Mouse (Mus musculus) c-Kit-positive CD71-negative TER-119-negative erythroid progenitor cells, embryonic 14.5 days (primary cell): ENCODE measurements around the gene Gm5269.

Experiments
- DNase-seq: peaks from one replicate; pipeline ENCODE4 v3.0.0-alpha.2; 2013; ENCODE audit warnings: low read depth

The Gm5269 gene

GRCm38 (mm10) chr1:45890173-45890572, at the start of gene Gm5269:
Gene Gm5269 (minus strand): TSS chr1:45890273.
- DNase-seq: no peak

GRCm38 (mm10) chr1:45931127-45931526, 41.1 kb upstream of the Gm5269 start:
- DNase-seq: no peak

DNA sequence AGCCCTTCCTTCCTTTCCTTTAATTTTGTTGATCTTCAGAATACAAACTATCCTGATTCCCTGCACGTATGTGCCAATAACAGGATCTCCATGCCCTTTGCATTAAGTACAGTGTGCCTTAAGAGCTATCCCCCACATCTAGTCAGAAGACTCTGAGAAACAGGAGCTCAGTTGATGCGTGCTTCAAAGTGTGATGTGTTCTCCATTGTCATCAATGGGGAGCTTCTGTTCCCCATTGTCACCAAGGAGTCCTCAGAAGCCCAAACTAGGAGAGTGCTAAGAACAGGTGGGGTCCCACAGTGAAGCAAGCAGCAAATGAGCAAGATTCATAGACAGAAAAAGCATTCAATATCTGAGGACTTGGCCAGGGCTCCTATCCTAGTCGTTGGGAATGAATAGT, 36.8 kb upstream of the Gm5269 start:
- DNase-seq: no peak

DNA sequence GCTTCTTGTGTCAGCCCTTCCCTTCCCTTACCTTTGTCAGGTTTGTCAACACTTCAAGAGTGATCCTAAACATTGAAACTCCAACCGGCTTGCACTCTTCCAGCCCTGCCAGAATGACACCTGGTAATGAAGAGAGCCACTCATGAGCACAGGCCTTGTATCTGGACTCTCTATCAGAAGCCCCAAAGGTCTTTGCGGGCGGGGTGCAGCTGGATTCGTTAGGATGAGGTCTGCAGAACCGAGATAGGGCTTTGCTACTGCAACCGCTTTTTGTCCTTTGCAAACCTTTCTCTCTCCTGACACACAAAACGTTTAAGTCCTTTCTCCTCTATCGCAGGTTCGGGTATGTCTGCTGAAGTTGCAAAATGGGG, 36.3 kb upstream of the Gm5269 start, which contains the start of gene Slc40a1:
Gene Slc40a1 (minus strand): TSS at position 131 of the 371 bp plus-strand sequence.
- peak; percentile 50 for DNase-seq

DNA sequence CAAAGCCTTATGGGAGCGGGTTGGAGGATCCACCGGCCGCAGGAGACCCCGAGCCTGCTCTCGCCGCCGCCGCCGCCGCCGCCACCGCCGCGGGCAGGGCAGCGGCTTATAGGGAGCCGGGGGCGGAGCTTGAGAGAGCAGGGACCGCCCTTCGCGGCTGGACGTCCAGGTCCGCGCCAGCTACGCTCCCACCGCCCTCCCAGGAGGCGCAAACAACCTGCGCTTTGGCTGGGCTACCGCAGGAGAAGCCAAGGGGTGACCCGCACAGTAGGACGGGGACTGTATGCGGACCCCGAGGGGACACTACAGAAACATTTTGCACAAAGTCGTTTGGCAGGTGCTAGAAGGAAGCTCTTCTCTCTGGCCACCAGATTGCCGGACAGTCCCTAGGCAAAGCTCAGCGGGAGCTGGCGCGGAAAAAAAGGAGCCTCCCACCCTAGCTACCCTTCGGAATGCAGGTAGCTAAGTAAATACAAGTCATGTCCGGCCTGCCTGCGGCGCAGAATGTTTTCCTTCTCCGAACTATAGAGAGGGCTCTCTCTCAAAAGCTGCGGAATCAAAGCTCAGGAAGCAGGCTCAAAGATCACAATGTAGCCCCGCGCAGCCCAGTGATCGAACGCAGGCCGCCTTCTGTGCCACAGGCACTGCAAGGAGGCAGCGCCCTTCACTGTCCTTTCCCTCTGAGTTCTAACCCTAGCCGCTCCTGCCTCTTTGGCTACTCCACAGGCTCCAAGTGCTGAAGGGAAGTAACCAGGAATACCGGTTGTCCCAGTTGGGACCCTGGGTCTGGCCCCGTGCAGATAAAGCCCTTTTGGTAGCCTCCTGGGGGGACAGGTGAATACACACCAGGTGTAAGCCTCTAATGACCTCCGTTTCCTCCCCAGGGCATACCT, 35.7 kb upstream of the Gm5269 start:
- DNase-seq: no peak

GRCm38 (mm10) chr1:45925131-45925499, 35.0 kb upstream of the Gm5269 start:
- DNase-seq: no peak

- no peak for DNase-seq
Observed at GRCm38 (mm10) chr1:45924516-45924915, 34.4 kb upstream of the Gm5269 start.

GRCm38 (mm10) chr1:45923306-45923705, 33.2 kb upstream of the Gm5269 start:
- DNase-seq: no peak

- no peak for DNase-seq
Observed at GRCm38 (mm10) chr1:45920703-45921102, 30.6 kb upstream of the Gm5269 start.

DNA sequence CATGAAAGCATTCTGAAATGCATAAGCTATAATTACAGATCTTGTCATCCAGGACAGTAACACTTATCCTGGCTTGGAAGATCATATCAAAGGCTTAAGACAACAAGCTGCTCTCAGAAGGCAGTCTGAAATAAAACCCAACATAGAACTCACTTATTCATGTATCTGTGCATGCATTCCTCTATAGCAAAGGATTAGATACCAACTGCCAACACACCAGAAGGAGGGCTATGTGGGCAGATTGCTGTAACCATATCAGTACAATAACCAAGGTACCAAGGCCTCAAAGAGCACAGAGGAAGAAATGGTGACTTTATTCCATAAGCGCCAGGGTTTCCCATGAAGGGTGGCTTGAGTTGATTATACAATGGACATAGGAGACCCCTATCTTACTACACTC, 29.7 kb upstream of the Gm5269 start:
- DNase-seq: no peak

DNA sequence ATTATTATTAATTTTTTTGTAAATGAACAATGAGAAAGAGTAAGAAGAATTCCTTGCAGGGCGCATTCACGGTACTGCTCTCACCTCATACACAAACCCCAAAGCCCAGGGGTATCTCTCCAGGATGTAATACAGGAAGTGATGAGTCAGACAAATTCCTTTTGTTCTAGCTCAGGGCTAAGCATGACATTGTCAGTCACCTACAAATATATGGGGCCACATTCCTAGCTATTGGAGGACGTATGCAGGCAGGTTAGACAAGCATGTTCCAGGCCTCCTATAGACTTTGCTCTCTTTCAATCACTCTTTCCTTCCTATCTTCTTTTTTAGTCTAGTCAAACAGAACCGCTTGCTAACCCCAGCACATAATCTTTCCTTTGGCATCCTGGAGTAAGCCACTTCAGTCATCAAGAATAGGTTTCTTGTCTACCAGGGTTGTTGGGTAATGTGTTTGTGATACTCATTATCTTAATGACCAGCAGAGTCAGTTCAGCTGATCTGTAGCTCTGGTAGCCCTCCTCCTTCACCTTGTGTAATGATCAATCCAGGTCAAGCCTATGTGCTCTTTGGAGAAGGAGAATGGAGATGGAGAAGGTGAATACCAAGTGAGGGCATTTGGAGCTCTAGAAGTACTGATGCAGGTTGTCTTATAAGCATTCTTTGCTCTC, 27.2 kb upstream of the Gm5269 start:
- no peak for DNase-seq

DNA sequence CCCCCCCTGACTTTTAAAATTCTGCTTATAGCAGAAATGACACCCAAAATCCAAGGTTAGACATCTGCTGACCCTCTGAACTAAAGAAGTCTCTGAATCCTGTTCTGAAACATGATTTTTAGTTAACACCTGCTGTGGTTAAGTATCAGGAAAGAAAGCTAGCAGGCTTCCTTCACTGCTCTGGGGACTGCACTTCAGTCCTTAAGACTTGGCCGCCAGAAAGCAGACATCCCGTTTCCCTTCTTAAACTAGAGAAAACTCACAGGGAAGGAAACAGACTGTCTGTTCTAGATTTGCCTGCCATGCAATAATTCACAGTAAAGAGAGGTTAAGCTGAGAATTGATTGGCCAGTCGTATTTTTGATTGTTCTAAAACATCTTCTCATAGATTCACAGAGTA, 26.1 kb upstream of the Gm5269 start:
- DNase-seq: no peak

DNA sequence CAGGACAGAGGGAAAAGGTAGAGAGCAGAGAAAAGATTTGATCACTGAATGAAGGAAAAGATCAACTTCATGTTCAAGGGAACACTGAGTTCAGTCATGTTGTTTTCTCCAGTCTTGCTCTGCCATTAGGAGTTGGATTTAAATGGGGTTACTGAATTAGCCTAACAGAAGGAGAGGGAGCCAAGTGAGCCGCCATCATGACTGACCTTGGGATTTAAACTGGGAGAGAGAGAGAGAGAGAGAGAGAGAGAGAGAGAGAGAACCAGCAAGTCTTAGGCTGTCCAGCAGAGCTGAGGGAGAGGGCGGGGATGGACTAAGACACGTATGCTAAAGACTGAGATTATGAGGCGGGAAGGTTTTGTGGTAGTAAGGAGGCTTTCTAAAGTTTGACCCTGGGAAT, 24.2 kb upstream of the Gm5269 start:
- DNase-seq: no peak

DNA sequence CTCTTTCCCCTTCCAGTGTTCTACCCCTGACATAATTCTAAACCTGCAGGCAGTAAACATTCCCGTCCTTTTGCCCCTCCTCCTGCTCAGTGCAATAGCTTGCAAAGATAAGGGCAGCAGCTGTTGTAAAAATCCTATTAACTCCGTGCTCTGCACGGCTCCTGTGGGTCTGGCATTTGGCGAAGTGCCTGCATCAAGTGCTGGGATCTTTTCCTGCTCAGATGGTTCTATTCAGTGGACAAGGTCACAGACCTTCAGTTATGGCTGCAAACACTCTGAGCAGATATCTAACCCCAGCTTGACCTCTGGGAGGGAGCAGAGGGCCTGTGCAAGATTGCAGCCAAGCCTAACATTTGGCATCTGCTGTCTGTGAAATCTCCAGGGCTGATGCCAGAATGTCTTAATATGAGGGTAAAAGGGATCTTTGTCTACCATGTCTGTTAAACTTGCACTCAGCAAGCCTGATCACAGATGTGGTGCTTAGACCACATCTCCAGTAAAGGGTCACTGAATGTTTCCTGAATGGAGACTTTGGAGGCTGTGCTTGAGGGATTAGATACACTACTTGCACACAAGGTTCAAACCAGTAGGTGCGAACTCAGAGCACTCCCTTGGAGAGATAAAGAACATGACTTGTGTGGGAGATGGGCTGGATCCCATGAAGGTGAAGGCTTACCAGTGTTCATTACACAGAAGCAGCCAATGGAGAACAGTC, 15.2 kb upstream of the Gm5269 start:
- no peak for DNase-seq

GRCm38 (mm10) chr1:45904161-45904560, 14.1 kb upstream of the Gm5269 start:
- no peak for DNase-seq

- DNase-seq: no peak
Observed at GRCm38 (mm10) chr1:45898044-45898443, 8.0 kb upstream of the Gm5269 start.

DNA sequence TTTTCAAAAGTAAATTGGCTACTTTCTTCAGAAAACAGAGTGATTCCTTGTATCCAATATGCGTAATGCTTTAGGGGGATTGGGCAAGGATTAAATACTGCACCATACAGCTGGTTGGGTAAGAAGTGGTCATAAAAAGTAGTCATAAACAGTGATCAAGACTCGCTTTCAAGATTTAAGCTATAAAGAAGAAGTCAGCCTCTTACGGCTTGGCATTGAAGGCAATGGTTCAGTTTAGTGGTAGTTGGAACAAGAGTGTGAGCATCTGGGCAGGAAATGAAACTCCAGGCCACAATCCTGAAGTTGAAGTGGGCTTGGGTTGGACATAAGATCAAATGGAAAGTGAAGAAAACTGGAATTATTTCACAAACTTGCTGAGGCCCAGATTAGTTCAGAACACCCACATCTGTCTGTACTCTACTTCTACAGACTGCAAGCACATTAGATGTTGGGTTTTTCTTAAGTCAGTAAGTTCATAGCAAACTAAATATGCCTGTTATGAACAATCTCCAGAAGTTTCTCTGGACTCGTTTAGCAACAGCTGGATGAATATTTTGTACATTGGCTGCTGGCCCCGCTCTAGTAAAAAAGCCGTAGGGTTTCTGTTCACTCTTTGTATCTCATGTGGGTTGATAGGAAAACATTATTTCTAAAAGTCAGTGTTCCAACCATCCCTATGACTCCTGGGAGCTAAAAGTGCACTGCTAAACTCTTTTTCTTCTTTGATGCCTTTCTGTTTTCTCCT, 4.3 kb upstream of the Gm5269 start:
- DNase-seq: no peak

DNA sequence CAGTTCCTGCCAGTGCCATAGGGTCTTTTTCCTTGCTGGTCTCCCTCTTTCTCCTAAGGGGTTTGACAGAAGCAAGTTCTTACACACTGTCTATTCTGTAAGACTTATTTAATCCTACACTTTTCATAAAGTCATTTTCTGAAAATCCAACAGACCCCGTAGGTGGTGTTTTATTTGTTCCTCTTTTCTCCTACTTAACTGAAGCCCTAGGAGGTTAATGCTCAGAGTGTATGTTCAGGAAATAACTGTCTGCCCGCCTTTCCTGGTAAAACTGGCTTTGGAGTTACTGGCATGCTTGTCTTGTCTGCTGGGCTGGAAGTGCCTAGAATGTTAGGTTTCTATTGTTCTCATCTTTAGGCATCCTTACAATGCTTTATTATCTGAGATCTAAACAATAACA, 1.9 kb upstream of the Gm5269 start:
- DNase-seq: no peak

DNA sequence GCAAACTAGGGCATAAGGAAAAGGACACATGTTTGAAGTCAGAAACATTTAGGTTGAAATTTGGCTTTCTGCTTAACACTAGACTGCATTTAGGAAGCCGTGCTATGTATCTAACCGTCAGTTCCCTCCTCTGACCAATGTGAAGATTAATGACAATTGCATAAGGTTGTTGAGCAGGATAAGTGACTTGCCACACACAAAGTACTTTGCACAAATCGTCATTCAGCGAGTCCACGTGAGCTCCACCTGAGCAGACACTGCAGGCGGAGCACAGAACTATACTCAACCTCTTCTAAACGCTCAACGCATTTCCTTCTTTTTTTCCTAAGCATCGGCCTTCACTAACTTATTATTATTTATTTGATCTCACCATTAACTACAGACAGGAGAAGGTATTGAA, 3.3 kb downstream of the Gm5269 start:
- no peak for DNase-seq

DNA sequence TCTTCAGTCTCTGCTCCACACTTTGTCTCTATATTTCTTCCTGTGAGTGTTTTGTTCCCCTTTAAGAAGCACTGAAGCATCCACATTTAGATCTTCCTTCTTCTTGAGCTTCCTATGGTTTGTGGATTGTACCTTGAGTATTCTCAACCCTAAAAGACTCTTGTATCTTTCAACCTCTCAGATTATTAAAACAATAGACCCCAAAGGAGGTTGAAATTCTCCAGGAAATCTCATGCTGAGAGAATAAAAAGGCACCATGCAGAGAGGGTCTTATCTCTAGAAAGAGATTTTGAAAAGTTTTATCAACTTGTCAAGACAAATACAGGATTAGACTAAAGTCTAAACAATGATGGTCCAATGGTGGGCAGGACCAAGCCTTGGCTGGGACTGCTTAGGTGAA, 6.7 kb downstream of the Gm5269 start:
- DNase-seq: no peak

DNA sequence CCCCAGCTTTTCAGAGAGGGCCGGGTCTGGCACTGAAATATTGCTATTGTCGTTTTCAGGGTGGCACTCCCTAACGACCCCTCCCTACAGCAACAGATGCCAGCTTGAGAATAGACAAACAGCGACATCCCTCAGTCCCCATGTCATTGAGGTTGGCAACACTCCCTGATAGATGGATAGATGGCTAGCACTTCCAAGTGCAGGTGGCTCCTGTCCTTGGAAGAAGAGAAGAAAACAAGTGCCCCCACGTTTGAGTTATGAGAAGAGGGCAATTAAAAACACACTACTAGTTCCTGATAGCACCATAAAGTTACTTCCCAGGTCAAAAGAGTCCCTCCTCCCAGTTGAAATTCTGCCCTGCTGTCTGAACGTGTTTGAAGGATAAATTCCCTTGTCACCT, 8.0 kb downstream of the Gm5269 start:
- DNase-seq: no peak

DNA sequence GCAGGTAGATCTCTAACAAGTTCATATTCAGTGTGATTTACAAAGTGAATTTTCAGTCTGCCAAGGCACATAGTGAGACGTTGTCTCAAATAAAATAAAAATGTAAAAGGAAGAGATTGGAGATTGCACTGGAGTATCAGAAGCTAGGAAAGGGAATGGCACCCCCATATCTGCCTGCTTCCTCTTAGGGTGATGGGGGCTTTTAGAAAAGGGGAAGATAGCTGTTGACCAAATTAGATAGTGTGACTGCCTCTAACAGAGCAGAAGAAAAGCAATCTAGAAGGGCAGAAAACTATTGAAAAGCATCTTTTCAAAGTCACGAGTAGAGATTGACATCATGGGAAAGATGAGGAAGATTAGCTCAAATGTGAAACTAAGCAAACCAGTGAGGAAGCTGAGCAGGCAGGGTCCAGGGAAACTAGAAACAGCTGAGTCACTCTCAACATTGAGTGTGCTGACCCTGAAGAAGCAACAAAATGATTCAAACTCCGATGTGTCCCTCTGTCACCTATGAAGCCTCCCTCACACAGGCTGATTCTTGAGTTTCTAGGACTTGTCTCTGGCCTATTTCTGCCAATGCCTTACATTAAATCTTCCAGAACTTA, 8.7 kb downstream of the Gm5269 start:
- DNase-seq: no peak
